Mouse (Mus musculus): ENCODE results near the gene Akt1.

- TF ChIP-seq CTCF (IDR thresholded peaks at IDR 0.05; ENCODE audit: control insufficient read depth, insufficient read depth, insufficient replicate concordance, low read depth, low read length) (no peak), POLR2A (IDR thresholded peaks at IDR 0.05; ENCODE audit: control insufficient read depth, low read depth, low read length) (peak; percentile 57)
Measured at GRCm38 (mm10) chr12:112644855-112645506, 29.7 kb downstream of the Akt1 start.

All from testis, adult 2 months (tissue).